Mouse (Mus musculus): ENCODE data around the gene Uxt. TPM values are rescaled to one million over a fixed set of nuclear protein-coding genes. Genes with fewer than 3 reads are reported as not detected.

Gene Uxt
- polyA plus RNA-seq (2012; rRNA removed), result 10.4 and 13.9 TPM in 2 replicates

DNA sequence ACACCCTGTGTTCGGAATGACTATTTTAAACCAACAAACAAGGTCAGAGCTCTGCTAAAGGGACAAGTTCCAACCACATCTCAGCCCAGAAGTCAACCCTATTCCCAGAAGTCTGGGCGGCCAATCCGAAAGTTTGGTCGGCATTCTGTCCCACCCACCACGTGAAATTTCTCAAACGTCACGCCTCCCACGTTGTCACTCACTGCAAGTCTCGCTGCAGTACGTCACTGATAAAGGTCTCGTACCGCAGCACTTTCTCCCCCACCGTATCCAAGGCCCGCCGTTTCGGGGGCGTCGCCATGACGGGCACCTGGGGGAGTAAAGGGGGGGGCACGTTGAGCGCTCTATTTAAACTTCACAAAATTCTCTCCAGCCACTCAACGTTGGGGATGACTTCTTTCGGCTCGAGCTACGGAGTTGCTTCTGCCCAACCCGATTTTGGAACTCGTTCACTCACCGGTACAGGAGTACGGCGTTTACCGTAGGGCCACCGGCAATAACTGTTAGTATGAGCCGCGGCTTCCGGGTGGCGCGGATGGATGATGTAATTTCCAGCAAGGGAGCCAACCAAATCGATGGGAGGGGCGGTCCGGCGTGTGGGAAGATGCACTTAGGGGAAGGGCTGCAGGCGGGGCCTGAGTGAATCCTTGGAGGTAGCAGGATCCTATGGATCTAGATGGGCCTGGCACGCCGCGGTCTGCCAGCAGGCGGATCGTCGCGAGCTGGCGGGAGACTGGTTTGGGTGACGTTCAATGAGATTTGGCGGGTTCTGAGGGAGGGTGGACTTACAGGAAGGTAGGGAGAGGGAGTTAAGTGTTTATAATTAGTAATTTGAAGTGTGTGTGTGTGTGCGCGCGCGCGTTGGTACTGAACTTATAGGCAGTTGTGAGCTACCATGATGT lies at the start of gene Uxt:
Gene Uxt (minus strand): TSS at position 541 of the 902 bp plus-strand sequence.
- no peak for TF ChIP-seq CTCF (IDR thresholded peaks at IDR 0.05; ENCODE audit: insufficient read depth, low read length)
- TF ChIP-seq POLR2A (IDR thresholded peaks at IDR 0.05; ENCODE audit: borderline replicate concordance, extremely low read depth, low read depth, low read length), result peak; percentile 46; the same call in 1 of the 2 replicates
- WGBS, result 30% methylated on average over 57 of the region's 57 CpGs
- Histone ChIP-seq H3K4me3 (replicated peaks; ENCODE audit: extremely low read depth, low read depth, low read length) (peak within 1 kb of the TSS; percentile 98), H3K4me1 (ENCODE audit: control insufficient read depth, insufficient read depth, low read length) (no peaks in the 10 kb centered on the region)
- peak; percentile 81 for DNase-seq

DNA sequence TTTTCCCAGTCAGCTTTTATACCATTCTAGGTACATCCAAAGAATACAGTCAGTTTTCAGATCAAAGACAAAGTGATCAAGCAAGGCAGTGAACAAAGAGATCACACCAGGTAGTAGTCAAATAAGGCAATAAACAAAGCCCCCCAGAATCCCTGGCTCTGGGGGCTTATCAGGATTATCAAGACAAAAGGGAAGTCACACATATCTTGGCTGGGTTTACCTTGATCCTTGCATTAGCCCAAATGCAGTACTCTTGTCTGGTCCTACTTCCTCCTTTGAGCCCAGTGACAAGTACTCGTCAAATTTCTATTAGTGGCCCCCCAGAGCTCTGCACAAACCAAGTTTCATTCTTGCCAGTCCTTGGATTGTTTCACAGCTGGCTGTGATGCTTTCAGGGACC lies 19.1 kb upstream of the Uxt start:
- TF ChIP-seq CTCF (IDR thresholded peaks at IDR 0.05; ENCODE audit: insufficient read depth, low read length), result no peak
- TF ChIP-seq POLR2A (IDR thresholded peaks at IDR 0.05; ENCODE audit: borderline replicate concordance, extremely low read depth, low read depth, low read length), result no peak
- Histone ChIP-seq H3K4me1 (ENCODE audit: control insufficient read depth, insufficient read depth, low read length) (no peaks in the 10 kb centered on the region), H3K4me3 (replicated peaks; ENCODE audit: extremely low read depth, low read depth, low read length) (no peak overlapping the region)
- 27% methylated on average over 1 of the region's 1 CpGs for WGBS
- DNase-seq, result no peak

DNA sequence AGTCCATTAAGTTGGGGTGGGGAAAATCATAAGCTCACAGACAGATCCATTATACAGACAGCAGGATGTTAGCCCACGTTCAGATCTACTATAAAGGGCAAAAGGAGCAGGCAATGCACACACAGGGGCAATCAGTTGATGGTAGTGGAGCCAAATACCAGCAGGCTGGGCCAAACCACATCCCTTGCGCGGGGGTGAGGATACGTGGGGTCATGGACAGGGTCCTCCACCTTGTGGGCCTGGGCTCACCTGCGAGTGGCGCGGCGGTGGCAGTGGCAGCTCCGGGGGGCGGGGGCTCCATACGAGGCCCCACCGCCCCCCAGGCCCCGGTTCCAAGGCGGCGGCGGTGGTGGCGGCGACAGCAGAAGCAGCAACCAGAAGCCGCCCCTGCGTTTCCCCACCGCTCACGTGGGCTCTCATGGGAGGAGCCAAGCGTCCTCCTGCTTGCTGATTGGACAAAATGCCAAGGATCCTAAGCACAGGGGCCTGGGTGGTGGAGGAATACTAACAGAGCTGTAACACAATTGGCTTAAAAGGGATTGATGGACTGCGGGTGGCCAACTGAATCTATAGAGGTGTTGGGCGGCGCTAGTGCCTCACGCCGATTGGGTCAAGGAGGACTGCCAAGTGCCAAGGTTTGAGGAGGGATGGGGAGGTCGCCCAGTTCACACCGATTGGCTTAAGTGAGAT lies 11.5 kb downstream of the Uxt start, which contains the start of gene Elk1:
Gene Elk1 (minus strand): TSS at position 418 of the 690 bp plus-strand sequence.
- peak within 1 kb of the TSS; percentile 73 for H3K4me3 ChIP-seq (replicated peaks; ENCODE audit: extremely low read depth, low read depth, low read length)
- 20% methylated on average over 29 of the region's 30 CpGs for WGBS
- DNase-seq, result peak; percentile 69
- H3K4me1 ChIP-seq (ENCODE audit: control insufficient read depth, insufficient read depth, low read length), result no peaks in the 10 kb centered on the region; the same call in 1 of the 2 replicates
- TF ChIP-seq CTCF (IDR thresholded peaks at IDR 0.05; ENCODE audit: insufficient read depth, low read length), result no peak
- TF ChIP-seq POLR2A (IDR thresholded peaks at IDR 0.05; ENCODE audit: borderline replicate concordance, extremely low read depth, low read depth, low read length), result no peak

DNA sequence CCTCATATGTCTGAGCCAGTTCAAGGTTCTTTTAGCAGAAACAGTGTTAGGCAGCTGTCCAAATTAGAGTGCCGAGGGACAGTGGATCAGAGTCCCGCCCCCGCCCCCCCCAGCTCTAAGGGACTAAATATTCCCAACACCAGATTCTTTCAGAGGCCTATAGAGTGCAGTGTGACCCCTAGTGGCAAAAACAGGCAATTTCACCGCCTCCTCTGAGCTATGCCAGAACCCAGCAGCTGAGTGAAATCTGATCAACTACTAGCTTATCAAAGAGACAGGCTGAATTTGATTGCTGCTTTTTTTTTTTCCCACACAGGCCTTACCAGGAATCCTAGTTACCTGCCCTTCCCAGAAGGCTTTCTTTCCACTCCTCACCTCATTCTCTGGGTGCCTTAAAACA lies 15.8 kb downstream of the Uxt start:
- no peak overlapping the region for H3K4me3 ChIP-seq (replicated peaks; ENCODE audit: extremely low read depth, low read depth, low read length)
- peak; percentile 21 for DNase-seq
- H3K4me1 ChIP-seq (ENCODE audit: control insufficient read depth, insufficient read depth, low read length), result no peaks in the 10 kb centered on the region; the same call in 1 of the 2 replicates
- 14% methylated on average over 4 of the region's 4 CpGs for WGBS
- TF ChIP-seq POLR2A (IDR thresholded peaks at IDR 0.05; ENCODE audit: borderline replicate concordance, extremely low read depth, low read depth, low read length), result no peak
- peak; percentile 39 for TF ChIP-seq CTCF (IDR thresholded peaks at IDR 0.05; ENCODE audit: insufficient read depth, low read length)

DNA sequence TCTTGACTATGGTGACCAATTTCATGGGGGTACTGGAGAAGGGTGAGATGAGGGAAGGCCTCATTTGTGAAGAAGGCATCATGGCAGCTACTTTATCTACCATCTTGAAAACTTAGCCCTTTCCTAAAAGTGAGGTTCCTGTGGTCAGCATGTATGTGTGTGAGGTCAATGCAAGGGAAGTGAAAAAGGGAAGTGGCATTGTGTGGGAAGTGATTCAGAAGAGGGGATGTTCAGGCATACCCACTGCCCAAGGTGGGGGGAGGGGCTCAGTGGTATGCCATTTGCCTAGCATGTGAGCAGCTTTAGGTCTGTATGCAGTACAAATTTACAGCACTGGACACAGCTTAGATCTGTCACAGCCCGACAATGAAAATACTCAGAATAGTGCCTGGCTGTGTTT lies 29.9 kb downstream of the Uxt start:
- Histone ChIP-seq H3K4me3 (replicated peaks; ENCODE audit: extremely low read depth, low read depth, low read length) (no peak overlapping the region), H3K4me1 (ENCODE audit: control insufficient read depth, insufficient read depth, low read length) (no peaks in the 10 kb centered on the region)
- TF ChIP-seq CTCF (IDR thresholded peaks at IDR 0.05; ENCODE audit: insufficient read depth, low read length) (no peak), POLR2A (IDR thresholded peaks at IDR 0.05; ENCODE audit: borderline replicate concordance, extremely low read depth, low read depth, low read length) (no peak)
- DNase-seq, result no peak
- WGBS, result 85% methylated on average over 1 of the region's 1 CpGs

DNA sequence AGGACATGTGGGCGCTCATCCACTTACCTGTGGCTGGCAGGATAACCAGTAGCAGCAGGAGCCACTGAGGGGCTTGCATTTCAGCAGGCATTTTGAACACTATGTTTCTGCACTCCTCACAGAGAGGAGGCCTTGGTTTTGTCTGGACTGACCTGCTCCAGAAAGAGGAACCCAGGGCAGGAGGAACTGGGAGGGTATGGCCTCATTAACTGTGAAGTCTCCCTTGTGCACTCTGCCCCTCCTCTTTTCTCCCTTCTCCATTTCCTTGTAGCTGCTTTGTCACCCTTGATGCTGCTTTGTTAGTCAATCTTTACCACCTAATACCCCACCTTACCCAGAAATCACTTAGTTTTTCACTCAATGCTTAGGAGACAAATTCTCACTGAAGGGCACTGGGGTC lies 30.5 kb downstream of the Uxt start, which contains the start of gene Cfp:
Gene Cfp (minus strand): TSS at position 192 of the 400 bp plus-strand sequence.
- no peak for DNase-seq
- no peak within 1 kb of the TSS for H3K4me3 ChIP-seq (replicated peaks; ENCODE audit: extremely low read depth, low read depth, low read length)
- 71% methylated on average over 1 of the region's 1 CpGs for WGBS
- no peaks in the 10 kb centered on the region for H3K4me1 ChIP-seq (ENCODE audit: control insufficient read depth, insufficient read depth, low read length)
- TF ChIP-seq POLR2A (IDR thresholded peaks at IDR 0.05; ENCODE audit: borderline replicate concordance, extremely low read depth, low read depth, low read length), result no peak
- TF ChIP-seq CTCF (IDR thresholded peaks at IDR 0.05; ENCODE audit: insufficient read depth, low read length), result no peak

DNA sequence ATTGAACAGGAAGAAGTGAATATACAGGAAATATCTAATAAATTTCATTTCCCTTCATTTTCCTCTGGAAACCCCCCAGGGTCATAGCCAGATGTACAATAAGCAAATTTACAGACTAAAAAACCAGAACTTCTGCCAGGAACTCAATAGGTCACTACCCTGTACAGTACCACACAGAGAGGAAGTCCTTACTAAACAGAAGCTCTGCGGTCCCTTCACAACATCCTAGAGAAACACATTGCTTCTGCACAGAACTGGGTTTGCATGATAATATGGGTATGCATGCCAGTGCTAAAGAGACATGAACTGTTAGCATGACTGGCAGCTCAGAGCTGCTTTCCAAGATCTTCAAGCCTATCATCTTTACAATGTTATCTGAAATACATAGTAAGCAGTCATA lies 32.0 kb downstream of the Uxt start:
- H3K4me1 ChIP-seq (ENCODE audit: control insufficient read depth, insufficient read depth, low read length), result no peaks in the 10 kb centered on the region
- WGBS, result 63% methylated on average over 1 of the region's 1 CpGs
- TF ChIP-seq POLR2A (IDR thresholded peaks at IDR 0.05; ENCODE audit: borderline replicate concordance, extremely low read depth, low read depth, low read length), result no peak
- no peak for TF ChIP-seq CTCF (IDR thresholded peaks at IDR 0.05; ENCODE audit: insufficient read depth, low read length)

DNA sequence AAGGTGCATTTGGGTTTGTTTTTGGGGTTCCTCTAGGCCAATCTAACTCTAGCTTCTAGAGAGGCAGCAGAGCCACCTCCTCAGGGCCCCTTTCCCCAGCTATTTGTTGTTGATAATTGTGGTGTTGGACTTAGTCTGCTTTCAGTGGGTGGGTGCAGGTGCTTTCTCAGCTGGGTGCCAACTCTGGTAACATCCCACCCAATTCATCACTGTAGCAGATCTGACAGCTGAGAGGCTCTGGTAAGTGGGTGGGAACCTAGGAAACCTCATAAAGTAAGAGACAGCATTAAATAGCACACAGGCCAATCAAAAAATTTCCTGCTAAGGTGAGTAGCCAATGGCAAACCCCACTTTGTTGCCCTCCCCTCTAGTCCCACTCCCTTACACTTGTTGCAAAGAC lies 36.8 kb downstream of the Uxt start:
- H3K4me3 ChIP-seq (replicated peaks; ENCODE audit: extremely low read depth, low read depth, low read length), result no peak overlapping the region
- no peaks in the 10 kb centered on the region; the same call in 1 of the 2 replicates for H3K4me1 ChIP-seq (ENCODE audit: control insufficient read depth, insufficient read depth, low read length)
- no peak for DNase-seq
- no peak for TF ChIP-seq POLR2A (IDR thresholded peaks at IDR 0.05; ENCODE audit: borderline replicate concordance, extremely low read depth, low read depth, low read length)
- TF ChIP-seq CTCF (IDR thresholded peaks at IDR 0.05; ENCODE audit: insufficient read depth, low read length), result no peak

More for the DNA sequence above, 32.0 kb downstream of the Uxt start:
- no peak for DNase-seq
- no peak overlapping the region for H3K4me3 ChIP-seq (replicated peaks; ENCODE audit: extremely low read depth, low read depth, low read length)

DNA sequence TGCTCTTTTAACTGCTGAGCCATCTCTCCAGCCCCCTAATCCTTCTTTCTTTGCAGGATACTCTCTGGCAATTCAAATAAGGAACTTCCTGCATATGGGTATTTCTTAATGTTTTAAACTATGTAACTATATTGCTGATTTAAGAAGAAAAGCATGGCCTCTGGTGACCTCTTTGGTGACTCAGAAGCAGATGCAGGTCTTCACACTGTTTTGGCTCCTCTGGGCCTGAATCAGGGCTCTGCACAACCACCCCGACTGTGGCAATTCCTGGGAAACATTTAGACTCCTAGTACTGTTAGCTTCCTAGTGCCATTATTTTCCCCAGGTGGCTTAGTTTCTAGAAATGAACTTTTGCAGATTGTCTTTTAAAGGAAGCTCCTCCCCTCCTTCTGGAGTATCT lies 38.3 kb downstream of the Uxt start:
- no peak overlapping the region for H3K4me3 ChIP-seq (replicated peaks; ENCODE audit: extremely low read depth, low read depth, low read length)
- no peak for DNase-seq
- TF ChIP-seq CTCF (IDR thresholded peaks at IDR 0.05; ENCODE audit: insufficient read depth, low read length) (no peak), POLR2A (IDR thresholded peaks at IDR 0.05; ENCODE audit: borderline replicate concordance, extremely low read depth, low read depth, low read length) (no peak)
- no peaks in the 10 kb centered on the region; the same call in 1 of the 2 replicates for H3K4me1 ChIP-seq (ENCODE audit: control insufficient read depth, insufficient read depth, low read length)
- WGBS, result 67% methylated on average over 1 of the region's 1 CpGs

Measured in lung, adult 2 months (tissue).